Mouse (Mus musculus) ES-E14 (cell line): ENCODE data around the gene Tuba1a.

ENCODE experiments used
- HCFC1 ChIP-seq: IDR thresholded peaks from 2 replicates; pipeline ENCODE4 v1.6.1; 2012; ENCODE audit warnings: low read length, inconsistent platforms, borderline replicate concordance; ENCODE audit not compliant: insufficient read depth
- MAFK ChIP-seq: IDR thresholded peaks from 2 replicates; pipeline ENCODE4 v1.6.1; 2014; ENCODE audit warnings: mild to moderate bottlenecking, low read depth, low read length, inconsistent platforms; ENCODE audit not compliant: insufficient read depth
- ZC3H11A ChIP-seq: IDR thresholded peaks from 2 replicates; pipeline ENCODE4 v1.6.1; 2012; ENCODE audit warnings: low read depth, mild to moderate bottlenecking, inconsistent platforms, low read length, borderline replicate concordance
- ZNF384 ChIP-seq: IDR thresholded peaks from 2 replicates; pipeline ENCODE4 v1.6.1; 2012; ENCODE audit warnings: low read depth, low read length, inconsistent platforms

- TF ChIP-seq ZC3H11A (no peak), HCFC1 (0 out of 2 replicates have a peak, but pooled peaks have one; percentile 35), MAFK (peak; percentile 39; the same call in 1 of the 2 replicates), ZNF384 (no peak)
These were observed 15.3 kb upstream of the Tuba1a start for GRCm38 (mm10) chr15:98968701-98969371.
